Mouse (Mus musculus): ENCODE results near the gene Gm20388. TPM values are rescaled to one million over a fixed set of nuclear protein-coding genes. Genes with fewer than 3 reads are reported as not detected.

Gene Gm20388
- polyA plus RNA-seq, 1 experiment = 10.6 TPM

GRCm38 (mm10) chr8:120164026-120164425 lies 253.4 kb downstream of the Gm20388 start:
- 88% methylated on average over 5 of the region's 5 CpGs for WGBS
- no peaks in the 10 kb centered on the region for H3K4me1 ChIP-seq (ENCODE audit: control insufficient read depth, insufficient read depth, low read length)
- no peak overlapping the region for H3K4me3 ChIP-seq (replicated peaks; ENCODE audit: control insufficient read depth, low read depth, low read length)
- TF ChIP-seq CTCF (IDR thresholded peaks at IDR 0.05; ENCODE audit: control insufficient read depth, insufficient read depth, low read length) = no peak
- no peak for TF ChIP-seq POLR2A (IDR thresholded peaks at IDR 0.05; ENCODE audit: borderline replicate concordance, control insufficient read depth, low read depth, low read length)
- H3K27ac ChIP-seq (ENCODE audit: control insufficient read depth, insufficient read depth, low read depth, low read length, poor library complexity) = no peak overlapping the region

GRCm38 (mm10) chr8:120167136-120167535 lies 256.5 kb downstream of the Gm20388 start:
- no peak overlapping the region for H3K4me3 ChIP-seq (replicated peaks; ENCODE audit: control insufficient read depth, low read depth, low read length)
- no peak for TF ChIP-seq CTCF (IDR thresholded peaks at IDR 0.05; ENCODE audit: control insufficient read depth, insufficient read depth, low read length)
- no peak for TF ChIP-seq POLR2A (IDR thresholded peaks at IDR 0.05; ENCODE audit: borderline replicate concordance, control insufficient read depth, low read depth, low read length)
- 87% methylated on average over 8 of the region's 8 CpGs for WGBS
- H3K4me1 ChIP-seq (ENCODE audit: control insufficient read depth, insufficient read depth, low read length) = no peaks in the 10 kb centered on the region
- no peak overlapping the region for H3K27ac ChIP-seq (ENCODE audit: control insufficient read depth, insufficient read depth, low read depth, low read length, poor library complexity)

GRCm38 (mm10) chr8:120167821-120168220 lies 257.2 kb downstream of the Gm20388 start:
- TF ChIP-seq POLR2A (IDR thresholded peaks at IDR 0.05; ENCODE audit: borderline replicate concordance, control insufficient read depth, low read depth, low read length) = no peak
- no peak for TF ChIP-seq CTCF (IDR thresholded peaks at IDR 0.05; ENCODE audit: control insufficient read depth, insufficient read depth, low read length)
- no peak overlapping the region for H3K4me3 ChIP-seq (replicated peaks; ENCODE audit: control insufficient read depth, low read depth, low read length)
- no peak overlapping the region for H3K27ac ChIP-seq (ENCODE audit: control insufficient read depth, insufficient read depth, low read depth, low read length, poor library complexity)
- WGBS = 40% methylated on average over 5 of the region's 5 CpGs
- no peaks in the 10 kb centered on the region for H3K4me1 ChIP-seq (ENCODE audit: control insufficient read depth, insufficient read depth, low read length)

GRCm38 (mm10) chr8:120169119-120169518 lies 258.5 kb downstream of the Gm20388 start:
- H3K4me1 ChIP-seq (ENCODE audit: control insufficient read depth, insufficient read depth, low read length) = no peaks in the 10 kb centered on the region
- TF ChIP-seq POLR2A (IDR thresholded peaks at IDR 0.05; ENCODE audit: borderline replicate concordance, control insufficient read depth, low read depth, low read length) (no peak), CTCF (IDR thresholded peaks at IDR 0.05; ENCODE audit: control insufficient read depth, insufficient read depth, low read length) (no peak)
- WGBS = 69% methylated on average over 8 of the region's 8 CpGs
- H3K27ac ChIP-seq (ENCODE audit: control insufficient read depth, insufficient read depth, low read depth, low read length, poor library complexity) = no peak overlapping the region
- H3K4me3 ChIP-seq (replicated peaks; ENCODE audit: control insufficient read depth, low read depth, low read length) = no peak overlapping the region

GRCm38 (mm10) chr8:120173195-120173594 lies 262.6 kb downstream of the Gm20388 start:
- no peak overlapping the region for H3K4me3 ChIP-seq (replicated peaks; ENCODE audit: control insufficient read depth, low read depth, low read length)
- no peaks in the 10 kb centered on the region for H3K4me1 ChIP-seq (ENCODE audit: control insufficient read depth, insufficient read depth, low read length)
- WGBS = 91% methylated on average over 1 of the region's 1 CpGs
- TF ChIP-seq CTCF (IDR thresholded peaks at IDR 0.05; ENCODE audit: control insufficient read depth, insufficient read depth, low read length) = no peak
- no peak for TF ChIP-seq POLR2A (IDR thresholded peaks at IDR 0.05; ENCODE audit: borderline replicate concordance, control insufficient read depth, low read depth, low read length)
- H3K27ac ChIP-seq (ENCODE audit: control insufficient read depth, insufficient read depth, low read depth, low read length, poor library complexity) = no peak overlapping the region

GRCm38 (mm10) chr8:120174606-120175005 lies 264.0 kb downstream of the Gm20388 start:
- Histone ChIP-seq H3K4me1 (ENCODE audit: control insufficient read depth, insufficient read depth, low read length) (no peaks in the 10 kb centered on the region), H3K4me3 (replicated peaks; ENCODE audit: control insufficient read depth, low read depth, low read length) (no peak overlapping the region), H3K27ac (ENCODE audit: control insufficient read depth, insufficient read depth, low read depth, low read length, poor library complexity) (no peak overlapping the region)
- WGBS = 64% methylated on average over 18 of the region's 18 CpGs
- TF ChIP-seq CTCF (IDR thresholded peaks at IDR 0.05; ENCODE audit: control insufficient read depth, insufficient read depth, low read length) (no peak), POLR2A (IDR thresholded peaks at IDR 0.05; ENCODE audit: borderline replicate concordance, control insufficient read depth, low read depth, low read length) (no peak)

- 63% methylated on average over 4 of the region's 4 CpGs for WGBS
- H3K27ac ChIP-seq (ENCODE audit: control insufficient read depth, insufficient read depth, low read depth, low read length, poor library complexity) = no peak overlapping the region
- no peak overlapping the region for H3K4me3 ChIP-seq (replicated peaks; ENCODE audit: control insufficient read depth, low read depth, low read length)
- TF ChIP-seq CTCF (IDR thresholded peaks at IDR 0.05; ENCODE audit: control insufficient read depth, insufficient read depth, low read length) = no peak
- TF ChIP-seq POLR2A (IDR thresholded peaks at IDR 0.05; ENCODE audit: borderline replicate concordance, control insufficient read depth, low read depth, low read length) = no peak
- no peaks in the 10 kb centered on the region for H3K4me1 ChIP-seq (ENCODE audit: control insufficient read depth, insufficient read depth, low read length)
Measured at GRCm38 (mm10) chr8:120176605-120177004, 266.0 kb downstream of the Gm20388 start.

- no peak within 1 kb of the TSS for H3K27ac ChIP-seq (ENCODE audit: control insufficient read depth, insufficient read depth, low read depth, low read length, poor library complexity)
- H3K4me1 ChIP-seq (ENCODE audit: control insufficient read depth, insufficient read depth, low read length) = no peaks in the 10 kb centered on the region
- no peak for TF ChIP-seq POLR2A (IDR thresholded peaks at IDR 0.05; ENCODE audit: borderline replicate concordance, control insufficient read depth, low read depth, low read length)
- TF ChIP-seq CTCF (IDR thresholded peaks at IDR 0.05; ENCODE audit: control insufficient read depth, insufficient read depth, low read length) = no peak
- H3K4me3 ChIP-seq (replicated peaks; ENCODE audit: control insufficient read depth, low read depth, low read length) = no peak within 1 kb of the TSS
- 4% methylated on average over 25 of the region's 26 CpGs for WGBS
Measured at GRCm38 (mm10) chr8:120177318-120178123, 266.9 kb downstream of the Gm20388 start, which contains the start of gene Fam92b. Gene Fam92b, minus strand, starts transcription at chr8:120177466.

Data from bone marrow, adult 2 months (tissue).